Mouse (Mus musculus): ENCODE results near the gene Casq2.

Gene Casq2

DNA sequence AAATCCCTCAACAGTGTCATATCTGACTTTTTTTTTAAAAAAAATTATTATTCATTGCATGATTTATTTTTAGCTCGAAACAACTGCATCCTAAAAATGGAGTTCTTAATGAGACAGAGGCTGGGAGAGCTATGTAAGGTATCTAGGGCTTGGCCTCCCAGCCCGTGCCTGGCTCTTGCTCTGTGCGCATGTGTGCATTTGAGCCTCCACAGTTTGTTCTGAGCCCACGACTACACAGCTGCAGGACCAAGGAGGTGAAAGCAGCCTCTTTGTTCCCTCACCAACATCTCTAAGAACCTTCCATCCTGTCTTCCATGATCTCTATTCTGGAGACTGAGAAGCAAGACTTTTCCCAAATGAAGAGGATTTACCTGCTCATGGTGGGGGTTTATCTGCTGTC, at the start of gene Casq2:
Casq2 (plus strand) TSS at position 133 of the 400 bp plus-strand sequence.
- ChIA-PET CTCF (no interaction called here), POLR2A (interaction anchor here in 2 of 4 experiments (0.6 to 4.1 kb wide), 4 partner anchors 10 to 144 kb away, joined by 3 to 31 read pairs (median 12); no protein-coding TSS in a partner anchor)

DNA sequence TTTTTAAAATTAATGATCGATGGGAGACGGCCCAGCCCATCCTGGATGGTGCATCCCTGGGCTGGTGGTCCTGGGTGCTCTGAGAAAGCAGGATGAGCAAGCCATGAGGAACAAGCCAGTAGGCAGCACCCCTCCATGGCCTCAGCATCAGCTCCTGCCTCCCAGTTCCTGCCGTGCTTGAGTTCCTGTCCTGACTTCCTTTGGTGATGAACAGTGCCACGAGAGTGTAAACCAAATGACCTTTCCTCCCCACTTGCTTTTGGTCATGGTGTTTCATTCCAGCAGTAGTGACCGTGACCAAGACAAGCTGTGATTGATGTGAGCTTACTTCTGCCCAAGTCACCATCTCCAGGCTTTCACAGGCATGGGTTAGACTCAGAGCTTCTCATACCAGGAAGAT, 48.4 kb upstream of the Casq2 start:
- POLR2A ChIA-PET = interaction anchor here in 1 of 4 experiments (0.6 to 0.7 kb wide), 2 partner anchors 128 to 1171 kb away, joined by 3 to 9 read pairs; no protein-coding TSS in a partner anchor
- CTCF ChIA-PET = interaction anchor here in 3 of 4 experiments (1.0 to 1.5 kb wide), 4 partner anchors 10 to 44 kb away, joined by 3 to 8 read pairs (median 5); no protein-coding TSS in a partner anchor

DNA sequence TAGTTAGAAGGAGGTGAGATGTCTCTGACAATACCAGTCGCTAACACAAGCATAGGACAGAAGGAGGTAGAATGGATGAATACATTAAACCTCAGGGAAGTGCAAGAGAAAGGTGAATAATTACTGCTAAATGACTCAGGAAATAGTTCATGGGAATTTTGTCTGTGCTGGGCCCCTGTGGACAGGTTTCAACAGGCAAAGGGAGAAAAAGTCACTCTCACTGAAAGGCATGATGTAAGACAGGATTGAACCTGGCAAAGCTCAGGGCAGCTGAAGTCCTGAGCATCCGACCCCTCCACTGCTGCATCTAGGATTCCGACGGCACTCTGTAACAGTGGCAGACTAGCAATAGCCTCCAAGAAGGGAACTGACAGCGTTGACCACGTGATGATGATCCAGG, 47.6 kb upstream of the Casq2 start:
- ChIA-PET CTCF (interaction anchor here in 3 of 4 experiments (1.0 to 1.2 kb wide), 3 partner anchors 11 to 43 kb away, joined by 3 to 6 read pairs (median 3); no protein-coding TSS in a partner anchor), POLR2A (no interaction called here)

DNA sequence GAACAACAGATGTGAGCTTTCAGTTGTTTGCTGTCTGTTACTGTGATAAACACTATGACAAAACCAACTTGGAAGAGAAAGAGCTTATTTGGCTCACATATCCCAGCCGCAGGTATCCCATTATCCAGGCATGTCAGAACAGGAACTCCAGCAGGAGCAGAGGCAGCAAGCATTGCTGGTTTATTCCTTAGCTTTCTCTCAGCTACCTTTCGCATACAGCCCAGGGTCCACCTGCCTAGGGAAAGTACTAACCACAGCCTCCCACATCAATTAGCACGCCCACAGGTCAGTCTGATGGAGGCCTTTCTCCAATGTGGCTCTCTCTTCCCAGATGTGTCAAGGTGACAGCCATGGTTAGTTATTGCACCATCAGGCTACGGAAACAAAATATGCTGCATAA, 44.6 kb upstream of the Casq2 start:
- CTCF ChIA-PET = interaction anchor here in 2 of 4 experiments (0.5 to 1.5 kb wide), 2 partner anchors 14 to 549 kb away, joined by 3 to 4 read pairs; no protein-coding TSS in a partner anchor
- POLR2A ChIA-PET = no interaction called here

DNA sequence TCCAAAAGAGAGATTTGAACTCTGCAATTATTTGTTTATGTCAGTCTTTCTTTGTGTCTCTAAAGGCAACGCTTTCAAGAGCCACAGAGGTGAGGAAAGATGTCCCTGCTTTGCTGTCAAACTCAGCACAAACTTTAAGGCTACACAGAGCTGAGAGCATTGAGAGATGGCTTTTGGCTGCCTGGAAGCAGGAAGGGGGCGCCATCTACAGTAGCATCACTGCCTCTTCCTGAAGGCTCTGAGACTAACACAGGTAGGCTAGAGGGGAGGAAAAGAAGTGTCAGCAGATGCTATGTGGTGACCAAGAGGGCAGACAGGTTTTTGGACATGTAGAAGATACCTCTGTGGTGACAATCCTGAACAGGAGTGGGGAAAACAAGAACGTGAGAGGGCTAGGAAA, 41.1 kb upstream of the Casq2 start:
- ChIA-PET POLR2A (no interaction called here), CTCF (interaction anchor here in 1 of 4 experiments (1.7 kb wide), 1 partner anchor 17 kb away, joined by 4 read pairs; no protein-coding TSS in a partner anchor)

DNA sequence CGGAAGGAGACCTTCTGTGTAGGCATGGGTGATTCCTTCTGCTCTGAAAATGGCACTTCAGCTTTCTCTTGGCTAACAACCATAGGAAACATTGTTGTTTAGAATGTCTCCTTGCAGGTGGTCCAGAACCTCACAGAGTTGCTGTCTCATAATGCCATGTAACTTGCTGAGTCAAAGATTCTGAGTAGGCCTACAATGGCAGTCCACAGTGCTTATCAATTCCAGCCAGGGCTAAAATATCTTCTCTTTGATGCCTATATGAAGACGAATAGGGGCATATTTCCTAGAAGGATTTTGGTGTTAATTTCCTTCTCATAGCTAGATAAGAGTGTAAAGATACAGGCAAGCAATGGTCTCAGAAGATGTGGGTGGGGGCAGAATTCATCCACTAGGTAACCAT, 38.7 kb upstream of the Casq2 start:
- POLR2A ChIA-PET = no interaction called here
- CTCF ChIA-PET = interaction anchor here in 1 of 4 experiments (1.0 kb wide), 2 partner anchors 15 to 208 kb away, joined by 3 read pairs; no protein-coding TSS in a partner anchor

DNA sequence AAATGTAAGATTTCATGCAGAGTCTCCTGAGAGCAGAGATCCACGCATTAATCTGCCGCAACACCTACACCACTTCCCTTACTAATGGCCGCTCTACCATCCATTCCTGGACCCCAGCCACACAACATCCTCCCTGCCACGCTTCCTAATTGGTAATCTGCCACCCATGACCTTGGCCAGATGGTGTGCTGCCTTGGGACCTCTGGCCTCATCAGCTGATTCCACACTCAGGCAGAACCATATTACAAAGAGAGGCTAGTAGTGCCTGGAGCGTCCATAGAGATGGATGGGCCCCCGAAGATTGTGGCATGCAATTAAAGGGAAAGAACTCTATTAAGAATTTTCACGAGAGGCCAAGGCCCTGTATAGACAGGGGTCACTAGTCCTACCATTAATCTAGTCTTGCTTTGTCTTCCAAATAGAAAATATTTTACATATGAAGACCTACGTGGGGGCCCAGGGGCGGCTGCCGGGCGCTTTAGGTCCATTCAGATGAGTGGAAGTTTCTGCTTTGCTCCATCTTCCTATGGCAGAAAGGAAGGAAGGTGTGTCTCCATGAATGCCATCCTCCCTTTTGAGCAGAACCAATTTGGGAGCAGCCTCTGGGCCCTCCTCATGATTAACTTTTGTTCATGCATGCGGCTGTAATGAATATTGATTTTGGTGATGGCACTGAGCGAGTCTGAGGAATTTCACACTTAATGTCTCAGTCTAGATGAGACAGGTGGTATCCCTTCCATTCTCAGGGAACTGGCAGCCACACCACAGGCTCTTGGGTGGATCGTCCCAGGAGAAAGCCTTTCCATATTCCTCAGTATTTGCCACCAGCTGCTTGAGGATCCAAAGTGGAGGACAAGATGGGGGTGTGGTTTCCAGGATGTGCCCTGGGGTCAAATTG, 36.8 kb upstream of the Casq2 start:
- CTCF ChIA-PET = interaction anchor here in 1 of 4 experiments (1.5 kb wide), 1 partner anchor 13 kb away, joined by 4 read pairs; no protein-coding TSS in a partner anchor
- POLR2A ChIA-PET = interaction anchor here in 2 of 4 experiments (0.5 to 1.3 kb wide), 3 partner anchors 13 to 38 kb away, joined by 3 to 4 read pairs (median 3); no protein-coding TSS in a partner anchor

DNA sequence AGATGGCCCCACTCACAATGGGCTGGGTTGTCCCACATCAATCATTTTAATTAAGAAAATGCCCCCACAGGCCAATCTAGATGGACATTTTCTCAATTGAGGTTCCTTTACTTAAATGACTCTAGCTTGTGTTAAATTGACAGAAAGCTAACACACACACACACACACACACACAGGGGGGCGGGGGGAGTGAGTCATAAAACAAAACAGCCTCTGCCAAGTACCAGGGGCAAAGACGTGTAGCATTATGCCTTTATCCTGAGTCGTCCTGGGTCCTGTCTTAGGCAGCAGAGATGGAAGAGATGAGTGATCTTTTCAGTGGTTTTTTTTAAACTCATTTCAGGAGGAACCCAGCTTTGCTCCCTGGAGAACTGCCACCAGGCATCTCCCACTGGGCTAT, 34.2 kb upstream of the Casq2 start:
- ChIA-PET POLR2A (no interaction called here), CTCF (interaction anchor here in 1 of 4 experiments (0.5 kb wide), 1 partner anchor 625 kb away, joined by 3 read pairs; no protein-coding TSS in a partner anchor)

DNA sequence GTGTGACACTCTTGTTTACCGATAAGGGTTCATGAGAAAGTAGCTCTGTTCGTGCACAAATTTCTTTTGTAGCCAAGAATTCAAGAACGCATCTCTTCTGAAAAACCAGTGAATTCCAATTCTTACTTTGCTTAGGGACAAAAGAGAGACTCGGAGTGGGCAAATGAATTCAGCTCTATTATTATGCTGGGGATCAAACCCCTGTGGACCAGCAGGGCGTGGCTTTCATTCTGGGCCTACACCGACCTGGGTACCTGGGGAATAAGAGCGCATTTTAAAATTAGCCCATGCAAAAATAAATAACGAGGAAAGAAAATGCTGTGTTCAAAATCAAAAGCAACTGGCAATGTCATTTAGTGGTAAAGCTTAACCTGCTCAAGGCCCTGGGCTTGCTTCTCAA, 32.9 kb upstream of the Casq2 start:
- POLR2A ChIA-PET = interaction anchor here in 2 of 4 experiments (0.9 to 1.2 kb wide), 2 partner anchors 10 kb away, joined by 4 to 7 read pairs; no protein-coding TSS in a partner anchor
- CTCF ChIA-PET = interaction anchor here (0.5 to 1.5 kb wide), 6 partner anchors 8 to 176 kb away, joined by 3 to 14 read pairs (median 4); no protein-coding TSS in a partner anchor

DNA sequence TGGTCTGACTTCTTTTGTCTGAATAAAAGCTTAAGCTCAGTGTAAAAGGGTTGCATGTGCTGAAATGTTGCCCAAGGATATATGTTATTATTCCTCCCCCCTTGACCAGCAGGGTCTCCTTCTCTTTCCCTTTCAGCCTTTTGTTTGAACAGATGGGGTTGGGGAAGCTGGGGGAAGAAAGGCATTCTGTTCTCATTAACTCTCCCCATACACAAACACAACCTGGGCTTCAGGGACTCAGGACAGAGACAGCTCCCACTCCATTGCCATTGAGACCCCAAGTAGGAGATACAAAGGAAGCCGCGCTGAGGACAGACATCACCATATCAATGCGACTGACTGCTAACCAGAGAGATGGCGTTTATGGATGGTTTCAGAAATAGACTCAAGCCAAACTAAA, 30.3 kb upstream of the Casq2 start:
- CTCF ChIA-PET = interaction anchor here in 1 of 4 experiments (0.7 to 1.3 kb wide), 2 partner anchors 28 to 34 kb away, joined by 3 to 4 read pairs; no protein-coding TSS in a partner anchor
- POLR2A ChIA-PET = interaction anchor here in 3 of 4 experiments (0.6 to 0.7 kb wide), 5 partner anchors 67 to 352 kb away, joined by 3 to 4 read pairs (median 3); no protein-coding TSS in a partner anchor

DNA sequence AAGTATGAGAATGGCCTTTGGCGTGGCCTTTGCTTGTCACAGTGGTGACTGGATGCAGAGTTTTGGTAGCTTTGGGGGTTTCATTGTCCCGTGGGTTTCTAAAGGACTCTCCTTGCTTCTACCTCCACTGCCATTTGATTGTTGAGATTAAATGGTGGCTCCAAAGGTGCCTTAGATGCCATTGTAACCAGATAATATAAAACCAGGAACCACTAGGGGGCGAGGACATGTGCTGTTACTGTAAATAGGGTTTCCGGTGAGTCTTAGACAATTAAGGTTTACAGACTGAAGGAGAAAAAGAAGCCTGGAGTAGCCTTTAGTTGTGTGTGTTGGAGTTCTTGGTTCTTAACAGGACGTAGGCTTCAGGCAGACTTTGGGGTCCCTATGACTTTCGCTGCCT, 26.1 kb upstream of the Casq2 start:
- POLR2A ChIA-PET = interaction anchor here in 1 of 4 experiments (1.9 kb wide), 1 partner anchor 44 kb away, joined by 4 read pairs; no protein-coding TSS in a partner anchor
- CTCF ChIA-PET = interaction anchor here in 1 of 4 experiments (1.1 to 1.5 kb wide), 2 partner anchors 39 to 564 kb away, joined by 3 read pairs; no protein-coding TSS in a partner anchor

DNA sequence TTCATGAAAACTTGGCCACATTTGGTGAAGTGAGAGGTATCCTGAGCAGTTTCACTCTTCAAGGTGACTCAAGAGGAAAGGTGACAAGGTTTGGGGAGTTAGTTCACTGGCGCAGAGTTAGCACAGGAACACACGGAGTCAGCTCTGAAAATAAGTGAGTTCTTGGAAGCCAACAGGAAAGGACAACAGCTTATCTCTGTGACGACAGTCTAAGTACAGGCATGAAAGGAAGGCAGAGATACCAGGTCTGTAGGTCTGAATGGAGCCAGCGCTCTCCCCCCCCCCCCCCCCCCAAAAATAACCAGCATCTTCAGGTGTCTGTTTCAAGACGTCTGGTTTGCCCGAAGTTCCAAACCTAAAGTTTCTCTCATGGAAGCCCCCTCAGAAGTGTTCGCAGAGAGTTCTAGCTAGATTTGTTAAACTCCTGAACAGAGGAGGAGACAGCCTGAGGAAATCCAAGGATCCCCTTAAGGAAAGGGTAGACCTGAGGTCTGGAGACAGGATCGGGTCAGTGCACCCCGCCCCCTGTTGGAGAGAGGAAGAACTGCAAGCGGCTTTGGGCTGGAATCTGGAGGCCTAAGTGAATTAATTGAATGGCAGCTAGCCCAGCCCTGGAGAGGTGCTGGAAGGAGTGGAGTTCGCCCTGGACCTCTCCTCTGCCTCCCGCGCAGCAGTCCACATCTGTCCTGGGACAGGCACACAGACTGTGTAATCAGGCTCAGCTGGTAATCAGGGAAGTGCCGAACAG, 24.1 kb upstream of the Casq2 start:
- ChIA-PET CTCF (interaction anchor here (0.6 to 2.3 kb wide), 42 partner anchors 8 to 726 kb away, joined by 3 to 11 read pairs (median 3); no protein-coding TSS in a partner anchor), POLR2A (interaction anchor here in 3 of 4 experiments (0.6 to 2.0 kb wide), 12 partner anchors 9 to 104 kb away, joined by 3 to 7 read pairs (median 3); no protein-coding TSS in a partner anchor)

DNA sequence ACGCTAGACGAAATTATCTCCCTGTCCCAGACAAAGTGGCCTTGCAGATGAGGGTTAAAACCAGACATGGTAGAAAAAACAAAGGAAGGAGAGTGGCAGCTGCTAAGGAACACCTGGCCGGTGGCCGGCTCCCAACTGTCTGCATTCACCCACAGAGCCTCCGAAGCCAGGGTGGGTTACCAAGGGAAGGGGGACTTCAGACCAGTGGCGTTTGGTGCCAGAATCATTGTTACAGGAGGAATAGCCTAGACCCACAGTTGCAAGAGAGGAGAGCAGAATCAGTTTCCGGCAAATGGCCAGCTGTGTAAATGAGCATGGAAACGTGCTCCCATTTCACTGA, 23.6 kb upstream of the Casq2 start:
- CTCF ChIA-PET = interaction anchor here (0.5 to 2.3 kb wide), 33 partner anchors 8 to 964 kb away, joined by 3 to 8 read pairs (median 3); no protein-coding TSS in a partner anchor
- POLR2A ChIA-PET = interaction anchor here in 3 of 4 experiments (0.6 to 2.0 kb wide), 11 partner anchors 9 to 1082 kb away, joined by 3 to 7 read pairs (median 3); no protein-coding TSS in a partner anchor

DNA sequence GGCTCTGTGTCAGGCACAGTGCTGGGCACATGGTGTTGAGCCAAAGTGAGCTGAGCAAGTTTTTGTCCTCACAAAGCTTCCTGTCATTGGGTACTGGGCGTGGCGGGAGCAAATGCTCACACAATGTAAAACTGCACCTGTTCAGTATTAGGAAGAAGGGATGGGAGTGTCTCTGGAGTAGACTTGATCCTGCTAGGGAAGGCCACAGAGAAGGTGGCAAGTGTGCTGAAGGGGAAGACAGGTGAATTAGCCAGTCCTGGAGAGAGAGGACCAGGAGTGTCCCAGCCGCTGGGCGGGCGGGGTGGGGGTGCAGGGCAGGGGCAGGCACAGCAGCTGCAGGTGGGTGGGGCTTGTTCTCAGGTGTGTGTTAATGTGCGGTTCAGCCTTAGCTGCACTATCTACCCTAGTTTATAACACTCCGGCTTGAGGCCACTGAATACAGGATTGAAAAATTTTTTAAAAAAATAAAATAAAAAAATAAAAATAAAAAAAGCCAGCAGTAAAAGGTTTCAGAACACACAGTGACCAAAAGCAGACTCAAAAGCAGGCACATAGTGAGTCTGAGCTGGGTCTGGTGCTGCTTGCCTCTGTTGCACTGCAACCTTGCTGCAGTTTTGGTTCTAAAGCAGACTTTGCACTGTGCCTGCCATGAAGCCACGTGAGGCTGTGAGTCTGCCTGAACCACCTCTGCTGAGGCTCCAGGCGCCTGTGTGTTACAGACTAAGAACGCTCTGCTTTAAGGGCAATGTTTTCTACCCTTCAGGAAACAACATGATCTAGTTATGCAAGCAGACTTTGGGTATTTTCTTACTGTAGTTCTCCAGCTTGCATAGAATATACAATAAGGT, 22.7 kb upstream of the Casq2 start:
- ChIA-PET CTCF (interaction anchor here (0.5 to 2.3 kb wide), 20 partner anchors 9 to 963 kb away, joined by 3 to 7 read pairs (median 3); no protein-coding TSS in a partner anchor), POLR2A (interaction anchor here in 3 of 4 experiments (0.5 to 2.0 kb wide), 10 partner anchors 10 to 1082 kb away, joined by 3 to 7 read pairs (median 4); no protein-coding TSS in a partner anchor)

DNA sequence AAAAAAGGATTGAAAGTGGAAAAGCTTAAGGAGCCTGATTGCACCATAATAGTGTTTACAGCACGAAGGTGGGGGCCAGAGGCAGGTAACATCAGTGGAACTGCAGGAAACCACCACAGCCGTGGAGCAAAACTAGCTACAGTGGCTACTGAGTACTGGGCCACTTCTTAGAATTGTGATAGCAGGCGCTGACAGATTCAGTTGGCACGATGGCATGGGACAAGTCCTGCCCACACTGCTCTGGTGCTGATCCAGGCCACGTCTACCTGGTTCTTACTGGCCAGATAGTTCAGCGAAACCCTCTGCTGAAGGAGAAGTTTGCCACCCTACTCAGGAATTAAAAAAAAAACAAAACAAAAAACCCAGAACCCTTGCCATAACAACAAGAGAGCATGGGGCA, 21.6 kb upstream of the Casq2 start:
- ChIA-PET POLR2A (interaction anchor here in 1 of 4 experiments (1.0 kb wide), 1 partner anchor 20 kb away, joined by 4 read pairs; no protein-coding TSS in a partner anchor), CTCF (interaction anchor here in 2 of 4 experiments (0.6 to 0.8 kb wide), 2 partner anchors 37 to 152 kb away, joined by 3 to 4 read pairs; no protein-coding TSS in a partner anchor)

DNA sequence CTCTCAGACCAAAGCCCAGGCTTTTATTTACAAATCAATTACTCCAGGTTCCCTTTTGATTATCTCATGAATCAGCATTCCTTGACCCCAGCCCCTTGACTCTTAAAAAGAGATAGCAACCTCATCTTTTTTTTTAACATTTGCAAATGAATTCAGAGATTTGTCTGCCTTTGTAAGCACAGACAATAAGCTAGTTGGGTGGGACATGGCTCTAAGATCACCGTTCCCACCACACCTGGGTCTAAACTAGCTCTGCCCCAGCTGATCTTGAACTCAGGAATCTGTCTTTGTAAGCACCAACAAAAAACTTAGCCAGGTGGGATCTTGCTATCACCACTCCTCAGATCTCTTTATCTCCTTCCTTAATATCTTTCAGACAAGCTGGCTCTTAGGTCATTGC, 18.9 kb upstream of the Casq2 start:
- CTCF ChIA-PET = interaction anchor here in 1 of 4 experiments (1.0 kb wide), 1 partner anchor 16 kb away, joined by 3 read pairs; no protein-coding TSS in a partner anchor
- POLR2A ChIA-PET = interaction anchor here in 2 of 4 experiments (1.0 to 1.4 kb wide), 4 partner anchors 14 to 85 kb away, joined by 3 to 4 read pairs (median 4); no protein-coding TSS in a partner anchor

DNA sequence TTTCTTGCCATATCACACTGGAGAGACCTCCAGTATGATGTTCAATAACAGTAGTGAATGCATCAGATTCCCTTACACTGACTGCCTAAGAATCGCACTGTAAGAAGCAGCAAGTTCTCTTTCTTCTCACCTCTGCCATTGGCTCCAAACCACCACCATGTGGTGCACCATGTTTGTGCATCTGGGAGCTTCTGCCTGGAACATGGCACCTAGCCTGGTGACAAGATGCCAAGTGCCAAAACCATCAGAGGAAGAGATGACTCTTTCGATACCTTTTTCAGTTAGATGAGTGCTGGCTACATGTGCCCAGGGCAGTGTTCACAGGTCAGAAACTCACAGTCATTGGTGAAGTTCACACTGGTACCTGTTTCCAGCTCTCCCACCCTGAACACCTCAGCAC, 18.4 kb upstream of the Casq2 start:
- ChIA-PET POLR2A (interaction anchor here in 2 of 4 experiments (1.2 to 1.4 kb wide), 3 partner anchors 14 to 36 kb away, joined by 3 to 4 read pairs (median 3); no protein-coding TSS in a partner anchor), CTCF (no interaction called here)
